Mouse (Mus musculus) neural tube, embryonic 12.5 days (tissue): ENCODE results near the gene Lef1. TPM values are rescaled to one million over a fixed set of nuclear protein-coding genes. Genes with fewer than 3 reads are reported as not detected.

ENCODE experiments used
- ATAC-seq: fragments of 200-750 bp; cut with Nextera tagmentation; 2 replicates; pipeline ENCODE4 v1.8.0; 2017; ENCODE audit warnings: low read depth, mild to moderate bottlenecking, moderate TSS enrichment, moderate library complexity; ENCODE audit not compliant: low FRiP score
- H3K27ac ChIP-seq: fragments of 300-500 bp; sonication (generic); 2 replicates; pipeline ENCODE4 v1.5.1; 2016
- H3K27me3 ChIP-seq: fragments of 300-500 bp; sonication (generic); replicated peaks from 2 replicates; pipeline ENCODE4 v1.6.1; 2016; ENCODE audit warnings: mild to moderate bottlenecking
- H3K36me3 ChIP-seq: fragments of 300-500 bp; sonication (generic); 2 replicates; pipeline ENCODE4 v1.6.1; 2016; ENCODE audit warnings: mild to moderate bottlenecking
- H3K4me1 ChIP-seq: fragments of 300-500 bp; sonication (generic); 2 replicates; pipeline ENCODE4 v1.6.1; 2016
- H3K4me2 ChIP-seq: fragments of 300-500 bp; sonication (generic); replicated peaks from 2 replicates; pipeline ENCODE4 v1.6.1; 2016; ENCODE audit warnings: mild to moderate bottlenecking
- H3K4me3 ChIP-seq: fragments of 300-500 bp; sonication (generic); 2 replicates; pipeline ENCODE4 v1.5.1; 2016
- H3K9ac ChIP-seq: fragments of 300-500 bp; sonication (generic); 2 replicates; pipeline ENCODE4 v1.6.1; 2016; ENCODE audit warnings: mild to moderate bottlenecking
- H3K9me3 ChIP-seq: fragments of 300-500 bp; sonication (generic); 2 replicates; pipeline ENCODE4 v1.6.1; 2016; ENCODE audit warnings: mild to moderate bottlenecking
- WGBS: fragments of 180-500 bp; shearing (Covaris S2); methylation state at CpG from one replicate; pipeline ENCODE4 v1.1.7; 2016; 5-methylcytosine and 5-hydroxymethylcytosine counted together
- polyA plus RNA-seq: library from polyadenylated mRNA; unstranded; fragments of >200 nt; fragmentation: Nextera tagmentation; extraction: Ambion mirVana; gene quantifications from 2 replicates; pipeline ENCODE4 v1.2.1, GENCODE M21; 2016

Lef1 gene
- polyA plus RNA-seq, 1 experiment from 2014 or later, result 16.3 TPM

GRCm38 (mm10) chr3:131172293-131172692, 62.0 kb downstream of the Lef1 start:
- Histone ChIP-seq H3K4me1 (no peaks in the 10 kb centered on the region), H3K36me3 (no peaks in the 10 kb centered on the region), H3K9me3 (no peaks in the 10 kb centered on the region), H3K4me2 (no peak overlapping the region), H3K27me3 (no peaks in the 10 kb centered on the region), H3K27ac (no peak overlapping the region), H3K9ac (no peak overlapping the region), H3K4me3 (no peak overlapping the region)
- ATAC-seq, result no peak
- 89% methylated on average over 4 of the region's 4 CpGs for WGBS

DNA sequence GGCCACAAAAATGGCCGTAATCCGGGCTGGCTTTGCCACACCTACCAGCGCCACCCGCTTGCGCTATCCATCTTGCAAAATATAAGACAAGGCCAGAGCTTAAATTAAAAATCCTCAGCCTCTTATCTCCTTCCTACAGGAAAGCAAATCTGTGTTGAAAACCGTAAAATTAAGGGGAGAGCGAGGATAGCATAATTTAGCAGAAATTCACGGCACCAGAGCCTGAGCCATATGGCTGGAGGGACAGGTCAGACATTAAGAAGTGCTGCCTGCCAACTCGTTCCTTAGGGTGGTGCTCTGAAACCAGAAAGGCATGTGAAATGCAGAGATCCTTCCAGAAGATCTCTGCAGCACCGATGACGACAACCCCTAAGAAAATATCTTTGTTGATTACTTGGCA, 70.7 kb downstream of the Lef1 start:
- ATAC-seq, result no peak
- H3K27me3 ChIP-seq, result no peaks in the 10 kb centered on the region
- 86% methylated on average over 11 of the region's 11 CpGs for WGBS
- H3K36me3 ChIP-seq, result no peaks in the 10 kb centered on the region
- H3K4me1 ChIP-seq, result no peaks in the 10 kb centered on the region
- H3K4me2 ChIP-seq, result no peak overlapping the region
- no peaks in the 10 kb centered on the region for H3K9me3 ChIP-seq
- H3K4me3 ChIP-seq, result no peak overlapping the region
- H3K27ac ChIP-seq, result no peak overlapping the region
- H3K9ac ChIP-seq, result no peak overlapping the region

GRCm38 (mm10) chr3:131182158-131182557, 71.9 kb downstream of the Lef1 start:
- no peak for ATAC-seq

GRCm38 (mm10) chr3:131186193-131186592, 75.9 kb downstream of the Lef1 start:
- Histone ChIP-seq H3K4me1 (no peaks in the 10 kb centered on the region), H3K27me3 (no peaks in the 10 kb centered on the region), H3K4me2 (no peak overlapping the region), H3K36me3 (no peaks in the 10 kb centered on the region), H3K4me3 (no peak overlapping the region), H3K9me3 (no peaks in the 10 kb centered on the region), H3K9ac (no peak overlapping the region), H3K27ac (no peak overlapping the region)
- ATAC-seq, result no peak
- WGBS, result 74% methylated on average over 5 of the region's 5 CpGs

More at GRCm38 (mm10) chr3:131182158-131182557, 71.9 kb downstream of the Lef1 start:
- H3K36me3 ChIP-seq, result no peaks in the 10 kb centered on the region
- H3K4me3 ChIP-seq, result no peak overlapping the region
- WGBS, result 64% methylated on average over 6 of the region's 6 CpGs
- no peak overlapping the region for H3K4me2 ChIP-seq
- H3K27me3 ChIP-seq, result no peaks in the 10 kb centered on the region
- H3K9ac ChIP-seq, result no peak overlapping the region
- no peaks in the 10 kb centered on the region for H3K4me1 ChIP-seq
- no peaks in the 10 kb centered on the region for H3K9me3 ChIP-seq
- no peak overlapping the region for H3K27ac ChIP-seq

- ATAC-seq, result no peak
- H3K27me3 ChIP-seq, result no peaks in the 10 kb centered on the region
- WGBS, result 83% methylated on average over 11 of the region's 11 CpGs
- H3K27ac ChIP-seq, result no peak overlapping the region
- H3K4me2 ChIP-seq, result no peak overlapping the region
- H3K4me1 ChIP-seq, result no peaks in the 10 kb centered on the region
- H3K4me3 ChIP-seq, result no peak overlapping the region
- no peak overlapping the region for H3K9ac ChIP-seq
- H3K36me3 ChIP-seq, result no peaks in the 10 kb centered on the region
- H3K9me3 ChIP-seq, result no peaks in the 10 kb centered on the region
These were observed 80.0 kb downstream of the Lef1 start for GRCm38 (mm10) chr3:131190239-131190638.

GRCm38 (mm10) chr3:131190671-131191367, 80.5 kb downstream of the Lef1 start:
- Histone ChIP-seq H3K4me2 (no peak overlapping the region), H3K27ac (no peak overlapping the region), H3K27me3 (no peaks in the 10 kb centered on the region), H3K4me3 (no peak overlapping the region), H3K9me3 (no peaks in the 10 kb centered on the region), H3K9ac (no peak overlapping the region), H3K36me3 (no peaks in the 10 kb centered on the region), H3K4me1 (no peaks in the 10 kb centered on the region)
- ATAC-seq, result no peak
- 85% methylated on average over 19 of the region's 19 CpGs for WGBS

GRCm38 (mm10) chr3:131191454-131191853, 81.2 kb downstream of the Lef1 start:
- Histone ChIP-seq H3K9ac (no peak overlapping the region), H3K4me2 (no peak overlapping the region), H3K36me3 (no peaks in the 10 kb centered on the region), H3K4me1 (no peaks in the 10 kb centered on the region), H3K27me3 (no peaks in the 10 kb centered on the region), H3K27ac (no peak overlapping the region), H3K9me3 (no peaks in the 10 kb centered on the region), H3K4me3 (no peak overlapping the region)
- no peak for ATAC-seq
- 80% methylated on average over 7 of the region's 7 CpGs for WGBS

DNA sequence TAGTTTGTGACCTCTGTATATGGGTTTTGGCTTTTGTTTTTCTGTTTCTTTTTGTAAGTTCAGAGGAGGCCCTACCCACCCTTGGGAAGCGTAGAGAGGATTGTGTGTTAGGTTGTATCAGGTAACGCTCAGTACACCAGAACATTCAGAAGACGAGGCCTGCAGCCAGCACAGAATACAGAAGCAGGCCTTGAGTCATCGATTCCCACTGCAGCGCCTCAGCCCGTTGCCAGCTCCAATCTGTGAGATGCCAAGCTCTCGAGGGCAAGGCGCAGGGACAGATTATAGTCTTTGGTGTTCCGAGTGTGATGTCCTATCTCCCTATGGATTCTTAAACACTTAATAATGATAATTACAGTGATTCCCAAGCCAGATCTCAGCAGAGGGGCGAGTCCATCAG, 85.8 kb downstream of the Lef1 start:
- Histone ChIP-seq H3K9me3 (no peaks in the 10 kb centered on the region), H3K4me2 (no peak overlapping the region), H3K27me3 (no peaks in the 10 kb centered on the region), H3K4me3 (no peak overlapping the region), H3K4me1 (no peaks in the 10 kb centered on the region), H3K9ac (no peak overlapping the region), H3K27ac (no peak overlapping the region), H3K36me3 (no peaks in the 10 kb centered on the region)
- no peak for ATAC-seq
- WGBS, result 79% methylated on average over 10 of the region's 10 CpGs

DNA sequence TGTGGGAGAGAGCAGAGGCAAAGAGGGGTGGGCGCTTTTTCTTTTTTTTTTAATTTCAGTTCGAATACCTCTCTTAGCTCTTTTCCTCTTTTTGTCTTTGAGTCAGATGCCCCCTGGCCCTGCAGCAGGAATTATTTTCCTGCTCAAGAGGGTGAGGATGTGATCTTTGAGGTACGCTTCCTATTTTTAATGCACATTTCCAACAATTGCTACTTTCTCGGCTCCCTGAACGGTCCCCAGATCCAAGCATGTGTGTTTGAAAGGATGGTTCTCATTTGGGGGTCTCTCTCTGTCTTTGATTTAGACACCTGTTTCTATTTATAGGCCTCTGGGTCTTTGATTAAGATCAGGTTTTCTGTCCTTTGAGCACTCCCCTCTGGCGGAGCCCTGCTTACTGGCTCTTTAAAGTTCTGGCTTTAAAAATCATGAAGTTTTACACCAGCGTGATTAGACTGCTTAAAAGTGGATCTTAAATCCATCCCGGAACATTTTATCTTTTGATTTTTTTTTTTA, 86.3 kb downstream of the Lef1 start:
- no peaks in the 10 kb centered on the region for H3K36me3 ChIP-seq
- H3K27ac ChIP-seq, result no peak overlapping the region
- no peak overlapping the region for H3K4me3 ChIP-seq
- H3K27me3 ChIP-seq, result no peaks in the 10 kb centered on the region
- H3K9ac ChIP-seq, result no peak overlapping the region
- no peaks in the 10 kb centered on the region for H3K4me1 ChIP-seq
- no peak for ATAC-seq
- 84% methylated on average over 8 of the region's 8 CpGs for WGBS
- H3K9me3 ChIP-seq, result no peaks in the 10 kb centered on the region
- no peak overlapping the region for H3K4me2 ChIP-seq

GRCm38 (mm10) chr3:131198991-131199390, 88.7 kb downstream of the Lef1 start:
- Histone ChIP-seq H3K9me3 (no peaks in the 10 kb centered on the region), H3K27ac (no peak overlapping the region), H3K4me1 (peaks cover 3% of the 10 kb centered on the region; the same call in 1 of the 2 replicates), H3K4me2 (no peak overlapping the region), H3K36me3 (no peaks in the 10 kb centered on the region), H3K9ac (no peak overlapping the region), H3K27me3 (no peaks in the 10 kb centered on the region), H3K4me3 (no peak overlapping the region)
- no peak for ATAC-seq
- WGBS, result 80% methylated on average over 3 of the region's 3 CpGs

GRCm38 (mm10) chr3:131199590-131200288, 89.5 kb downstream of the Lef1 start:
- Histone ChIP-seq H3K4me1 (peaks cover 3% of the 10 kb centered on the region; the same call in 1 of the 2 replicates), H3K9ac (no peak overlapping the region), H3K27ac (no peak overlapping the region), H3K9me3 (no peaks in the 10 kb centered on the region), H3K4me3 (no peak overlapping the region), H3K4me2 (no peak overlapping the region), H3K27me3 (no peaks in the 10 kb centered on the region), H3K36me3 (no peaks in the 10 kb centered on the region)
- no peak for ATAC-seq
- 89% methylated on average over 20 of the region's 20 CpGs for WGBS

GRCm38 (mm10) chr3:131202311-131202710, 92.0 kb downstream of the Lef1 start:
- Histone ChIP-seq H3K4me2 (no peak overlapping the region), H3K27me3 (no peaks in the 10 kb centered on the region), H3K36me3 (no peaks in the 10 kb centered on the region), H3K9me3 (no peaks in the 10 kb centered on the region), H3K4me3 (no peak overlapping the region), H3K9ac (no peak overlapping the region), H3K4me1 (peaks cover 3% of the 10 kb centered on the region; the same call in 1 of the 2 replicates), H3K27ac (no peak overlapping the region)
- ATAC-seq, result no peak
- 58% methylated on average over 7 of the region's 7 CpGs for WGBS
